Mouse (Mus musculus): ENCODE data around the gene Ccl6.
A peak's percentile ranks its signal among the peaks of the same experiment; 100 is the strongest.

The Ccl6 gene

DNA sequence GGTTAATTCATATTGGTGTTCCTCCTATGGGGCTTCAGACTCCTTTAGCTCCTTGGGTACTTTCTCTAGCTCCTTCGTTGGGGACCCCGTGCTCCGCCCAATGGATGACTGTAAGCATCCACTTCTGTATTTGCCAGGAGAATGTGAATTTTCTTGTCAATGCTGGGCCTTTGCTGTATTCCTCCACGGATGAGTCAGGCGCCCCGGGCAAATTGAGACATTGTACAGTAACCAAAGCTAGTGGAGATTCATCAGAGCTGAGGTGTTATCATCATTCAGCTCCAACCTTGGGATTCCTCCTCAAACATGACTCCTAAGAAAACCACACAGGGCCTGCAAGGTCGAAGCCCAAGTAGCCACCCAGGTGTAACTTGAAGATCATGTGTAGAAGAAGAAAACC is 4.9 kb upstream of the Ccl6 start:
- DNase-seq (ENCODE audit: low spot score in 2 of 2), result no peak

DNA sequence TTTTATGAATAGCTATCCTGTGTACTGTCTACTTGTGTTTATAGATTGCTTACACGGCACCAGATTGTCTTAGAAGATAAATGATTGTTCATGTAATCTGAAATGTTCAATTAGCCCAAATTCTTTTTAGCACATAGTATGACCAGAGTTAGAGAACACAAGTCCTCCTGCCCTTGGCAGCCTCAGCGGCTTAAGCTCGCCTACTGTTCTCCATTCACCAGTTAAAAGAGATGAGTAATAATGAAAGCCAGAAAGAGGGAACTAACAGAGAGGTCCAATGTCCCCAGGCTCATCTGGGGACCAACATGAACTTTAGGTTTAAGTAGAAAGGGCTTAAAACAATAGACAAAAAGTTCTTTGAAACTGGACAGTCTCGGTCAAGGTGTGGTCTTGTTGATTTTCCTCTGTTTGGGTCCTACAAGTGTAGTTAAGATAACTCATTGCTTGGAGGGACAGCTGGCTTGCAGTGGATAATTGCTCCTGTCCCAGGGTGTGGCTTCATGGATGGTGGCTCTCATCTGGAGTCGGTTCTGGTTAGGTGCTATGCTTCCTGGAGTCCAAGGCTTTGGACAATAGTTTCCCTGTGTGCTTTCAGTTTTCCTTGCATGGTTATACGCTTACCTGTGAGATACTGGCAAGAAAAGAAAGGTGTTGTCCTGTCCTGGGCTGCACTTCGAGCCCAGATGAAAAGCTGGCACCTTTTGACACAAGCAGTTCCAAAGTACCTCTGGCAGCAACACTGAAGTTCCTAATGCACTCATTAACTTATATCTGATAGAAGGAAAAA is 3.0 kb upstream of the Ccl6 start:
- no peak for DNase-seq (ENCODE audit: low spot score in 2 of 2)

DNA sequence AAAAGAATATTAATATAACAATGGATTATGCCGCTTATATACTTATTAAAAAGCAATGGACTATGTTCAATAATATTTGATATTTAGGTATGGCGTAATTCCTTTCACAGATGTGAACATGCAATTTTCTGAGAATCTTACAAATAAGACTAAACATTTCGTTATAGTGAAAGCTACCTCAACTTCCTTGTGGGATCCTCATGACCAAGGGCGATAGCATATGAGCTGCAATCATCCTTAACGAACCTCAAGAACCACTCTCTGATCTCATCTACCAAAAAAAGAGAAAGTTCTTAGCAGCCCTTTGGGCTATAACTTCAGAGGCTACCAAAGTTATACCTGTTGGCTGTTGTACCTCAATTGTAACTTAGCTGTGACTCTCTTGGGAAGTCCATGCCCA is 566 bp upstream of the Ccl6 start:
- no peak for DNase-seq (ENCODE audit: low spot score in 2 of 2)

DNA sequence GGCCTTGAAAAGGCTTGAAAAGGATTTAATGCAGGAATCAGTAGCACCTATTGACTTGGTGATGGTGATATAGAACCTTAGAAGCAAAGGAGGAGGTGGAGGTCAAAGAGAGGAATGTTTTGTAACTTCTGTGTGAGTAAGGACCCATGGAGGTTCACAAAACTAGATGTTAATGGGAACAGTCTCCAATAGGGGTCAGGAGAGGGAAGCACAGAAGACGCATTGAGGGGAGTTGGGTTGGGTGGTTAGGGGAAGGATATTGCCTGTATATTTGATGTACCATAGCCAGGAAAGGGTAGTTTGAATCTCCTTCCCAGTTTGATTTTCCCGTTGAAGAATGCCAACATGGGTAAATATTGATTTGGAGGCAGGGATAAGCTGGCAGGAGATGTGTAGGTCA is 8.7 kb downstream of the Ccl6 start:
- no peak for DNase-seq (ENCODE audit: low spot score in 2 of 2)

DNA sequence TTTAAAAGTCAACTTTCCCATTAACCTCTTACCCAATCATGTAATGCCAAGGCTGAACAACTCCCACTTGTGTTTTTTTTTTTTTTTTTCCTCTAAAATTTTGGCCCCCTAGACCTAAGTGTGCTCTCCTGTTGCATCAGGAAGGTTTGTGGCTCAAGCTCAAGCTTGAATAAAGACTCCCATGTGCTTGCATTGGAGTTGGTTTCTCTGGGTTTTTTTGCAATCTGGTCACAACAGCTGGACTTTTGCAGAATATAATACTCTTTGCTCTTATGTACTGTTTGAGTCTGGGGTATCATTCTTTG is 9.5 kb downstream of the Ccl6 start:
- DNase-seq (ENCODE audit: low spot score in 2 of 2), result no peak

DNA sequence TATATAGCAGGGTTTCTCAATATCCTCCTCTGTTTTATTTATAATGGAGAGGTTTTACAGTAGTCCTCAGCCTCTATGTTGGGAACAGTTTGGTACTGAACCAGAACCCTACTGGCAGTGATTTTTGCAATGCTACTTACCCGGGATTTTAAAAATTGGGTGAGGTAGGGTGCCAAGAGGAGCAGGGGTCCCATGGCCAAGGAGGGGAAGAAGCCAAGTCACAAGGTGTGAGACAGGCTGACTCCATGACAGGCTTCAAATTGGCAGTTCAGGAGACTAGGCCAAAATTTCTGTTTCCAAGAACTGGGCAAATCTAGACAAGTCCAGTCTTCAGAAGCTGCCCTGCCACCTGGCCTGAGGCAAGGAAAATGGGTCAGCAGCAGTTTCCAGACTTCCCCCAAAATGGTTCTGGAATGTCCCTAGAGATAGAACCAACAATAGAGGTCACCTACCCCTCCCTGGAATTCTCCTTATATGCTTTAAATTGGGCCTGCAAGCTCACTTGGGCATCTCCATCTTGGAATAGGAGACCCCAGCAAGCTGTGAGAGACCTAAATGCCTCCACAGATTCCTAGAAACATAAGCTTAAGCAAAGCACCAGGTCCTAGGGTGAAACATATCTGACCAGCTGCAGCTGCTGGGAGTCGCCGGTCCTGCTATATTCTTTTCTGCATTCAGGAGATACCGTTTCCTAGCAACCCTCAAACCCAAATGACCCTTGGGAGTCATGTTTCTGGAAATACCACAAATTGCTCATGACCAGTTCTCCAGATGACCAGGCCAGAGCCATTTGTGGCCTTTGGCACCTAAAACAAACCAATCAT is 10.0 kb downstream of the Ccl6 start:
- no peak for DNase-seq (ENCODE audit: low spot score in 2 of 2)

DNA sequence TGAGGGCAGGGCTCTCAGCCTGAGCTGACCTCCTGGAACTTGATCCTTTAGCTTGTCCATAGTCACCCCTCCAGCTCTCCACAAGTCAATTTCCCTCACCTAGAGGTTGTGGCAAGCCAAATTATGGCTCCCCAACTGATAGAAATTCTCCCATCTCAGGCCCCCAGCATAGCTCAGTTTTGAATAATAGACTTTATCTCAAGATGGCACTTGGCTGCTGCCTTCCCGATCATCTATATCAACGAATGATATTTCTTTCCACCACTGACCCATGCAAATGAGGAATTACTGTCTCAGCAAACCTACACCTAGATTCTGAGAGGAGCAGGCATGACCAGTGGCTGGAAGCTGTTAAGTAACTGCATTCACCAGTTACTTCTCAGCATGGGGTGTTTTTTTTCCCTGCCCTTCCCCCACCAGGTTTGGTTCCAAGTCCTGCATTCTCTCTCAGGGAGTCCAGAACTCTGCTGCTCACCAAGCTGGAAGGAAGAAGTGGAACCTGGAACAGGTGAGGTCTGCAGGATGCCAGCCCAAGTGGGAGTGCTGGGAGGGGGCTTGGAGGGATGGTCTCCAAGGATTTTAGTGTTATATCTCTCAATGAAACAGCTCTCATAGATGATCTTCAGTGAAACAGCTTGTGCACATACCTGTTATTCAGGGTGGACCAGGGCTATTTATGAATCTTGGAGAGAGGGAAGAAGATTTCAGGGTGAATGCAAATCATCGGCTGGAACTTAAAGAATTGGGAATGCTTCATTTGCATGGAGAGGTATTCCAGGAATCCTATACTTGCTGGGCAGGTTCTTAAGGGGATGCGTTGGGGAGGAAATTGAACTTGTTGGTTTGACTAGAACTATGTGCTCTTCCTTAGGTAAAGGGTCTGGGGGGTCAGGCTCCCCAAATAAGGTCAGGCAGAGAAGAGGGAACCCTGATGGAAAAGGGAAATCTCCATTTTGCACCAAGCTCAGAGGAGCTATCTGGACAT is 11.0 kb downstream of the Ccl6 start:
- DNase-seq (ENCODE audit: low spot score in 2 of 2), result no peak

DNA sequence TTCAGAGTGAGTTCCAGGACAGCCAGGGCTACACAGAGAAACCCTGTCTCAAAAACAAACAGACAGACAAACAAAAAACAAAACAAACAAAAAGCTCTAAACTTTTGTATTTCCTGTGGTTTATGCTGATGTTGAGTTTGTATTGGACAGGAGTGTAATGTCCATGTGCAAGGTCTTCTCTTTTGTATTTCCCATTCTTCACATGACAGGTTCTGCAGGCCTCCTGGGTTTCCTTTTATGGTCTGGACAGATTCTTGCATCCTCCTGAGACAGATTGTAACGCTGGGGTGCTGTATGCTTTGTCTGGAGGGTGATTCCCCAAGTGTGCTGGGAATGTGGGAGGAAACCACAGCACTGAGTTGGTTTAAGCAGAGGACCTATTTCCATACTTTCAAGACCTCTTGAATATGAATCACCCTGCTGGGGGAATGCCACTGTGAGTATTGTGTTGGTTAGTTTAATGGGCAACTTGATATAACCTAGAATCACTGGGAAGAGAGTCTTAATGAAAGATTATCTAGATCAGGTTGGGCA is 12.1 kb downstream of the Ccl6 start:
- no peak for DNase-seq (ENCODE audit: low spot score in 2 of 2)

DNA sequence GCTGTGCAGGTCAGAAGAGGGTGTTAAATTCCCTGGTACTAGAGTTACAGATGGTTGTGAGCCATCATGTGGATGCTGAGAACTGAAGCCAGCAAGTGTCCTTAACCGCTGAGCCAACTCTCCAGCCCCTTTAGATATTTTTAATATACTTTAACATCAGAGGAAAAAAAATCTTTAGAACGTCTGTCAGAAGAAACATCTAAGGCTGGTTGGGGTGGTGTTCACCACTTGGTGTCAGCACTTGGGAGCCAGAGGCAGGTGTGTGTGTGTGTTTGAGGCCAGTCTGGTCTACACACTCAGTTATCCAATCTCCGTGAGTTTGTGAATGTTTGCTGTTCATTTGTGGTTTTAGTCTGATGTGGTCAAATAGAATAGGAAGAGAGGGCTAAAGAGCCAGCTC is 13.9 kb downstream of the Ccl6 start:
- no peak for DNase-seq (ENCODE audit: low spot score in 2 of 2)

DNA sequence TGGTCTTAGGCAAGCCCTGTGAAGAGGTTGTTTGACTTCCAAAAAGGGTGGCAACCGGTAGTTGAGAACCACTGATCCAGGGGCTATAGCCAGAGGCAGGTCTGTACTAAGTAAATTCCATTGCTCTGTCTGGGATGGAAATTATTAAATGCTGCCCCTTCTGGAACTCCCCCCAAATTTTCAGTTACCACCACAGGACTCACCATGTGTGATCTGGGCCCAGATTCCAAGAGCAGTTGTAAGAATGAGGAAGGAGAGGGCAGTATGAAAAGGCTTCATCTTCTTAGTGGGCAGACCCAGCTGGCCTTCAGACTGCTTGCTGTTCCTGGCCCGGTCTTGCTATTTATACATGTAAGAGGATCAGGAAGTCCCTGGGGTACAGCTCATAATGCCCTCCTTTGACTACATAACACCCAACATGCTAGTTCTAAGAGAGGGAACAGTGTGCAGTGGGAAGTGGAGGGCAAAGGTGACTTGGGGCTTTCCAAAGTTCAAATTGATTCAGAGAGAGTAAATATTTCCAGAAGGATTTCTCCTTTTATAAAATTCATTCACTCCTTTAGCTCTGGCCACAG is 14.6 kb downstream of the Ccl6 start, which contains the start of gene Ccl9:
Gene Ccl9 (minus strand): TSS at position 451 of the 575 bp plus-strand sequence.
- DNase-seq (ENCODE audit: low spot score in 2 of 2), result no peak

DNA sequence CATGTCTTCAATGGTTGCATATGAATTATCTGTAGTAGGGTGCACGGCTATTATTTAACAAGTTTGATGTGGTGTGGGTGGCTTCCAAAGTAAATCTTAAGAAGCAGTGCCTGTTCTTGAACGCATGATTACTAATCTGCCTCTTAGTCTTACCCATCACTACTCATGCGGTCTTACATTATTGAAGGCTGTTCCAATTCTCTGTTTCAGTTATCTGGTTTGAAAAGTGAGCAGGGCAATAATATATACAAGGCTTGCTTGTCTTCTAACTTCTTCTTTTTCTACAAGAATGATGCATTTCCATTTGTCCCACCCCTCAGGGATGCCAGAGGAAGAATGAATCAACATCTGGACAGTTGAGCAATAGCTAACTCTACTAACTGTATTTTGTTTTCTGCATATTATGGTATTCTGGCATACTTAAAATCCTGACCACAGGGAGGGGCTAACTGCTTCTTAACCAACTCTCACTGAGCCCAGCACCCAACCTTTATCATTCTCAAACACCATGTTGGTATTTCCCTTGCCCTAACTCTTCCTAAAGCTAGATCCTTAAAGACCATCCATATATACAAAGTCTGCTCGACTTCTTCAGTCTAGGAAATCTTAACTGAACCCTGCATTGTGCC is 15.8 kb downstream of the Ccl6 start:
- DNase-seq (ENCODE audit: low spot score in 2 of 2), result no peak

DNA sequence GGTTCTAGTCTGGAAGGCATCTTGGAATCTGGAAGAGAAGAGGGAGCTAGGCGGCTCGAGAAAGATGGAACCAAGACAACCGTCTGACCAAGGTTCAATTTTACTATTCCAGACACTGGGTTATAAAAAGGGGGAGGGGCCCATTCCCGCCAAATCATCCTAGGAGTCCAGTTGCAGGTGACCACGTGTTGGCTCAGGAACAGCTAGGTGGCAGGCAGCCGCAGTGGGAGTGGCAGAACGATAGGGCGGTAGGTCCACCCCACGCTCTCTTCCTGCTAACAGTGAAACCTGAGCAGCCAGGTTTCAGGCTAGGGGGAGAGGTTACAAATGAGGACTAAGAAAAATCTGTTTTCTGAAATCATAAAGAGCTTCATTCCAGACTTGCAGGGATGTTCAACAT is 20.1 kb downstream of the Ccl6 start:
- no peak for DNase-seq (ENCODE audit: low spot score in 2 of 2)

DNA sequence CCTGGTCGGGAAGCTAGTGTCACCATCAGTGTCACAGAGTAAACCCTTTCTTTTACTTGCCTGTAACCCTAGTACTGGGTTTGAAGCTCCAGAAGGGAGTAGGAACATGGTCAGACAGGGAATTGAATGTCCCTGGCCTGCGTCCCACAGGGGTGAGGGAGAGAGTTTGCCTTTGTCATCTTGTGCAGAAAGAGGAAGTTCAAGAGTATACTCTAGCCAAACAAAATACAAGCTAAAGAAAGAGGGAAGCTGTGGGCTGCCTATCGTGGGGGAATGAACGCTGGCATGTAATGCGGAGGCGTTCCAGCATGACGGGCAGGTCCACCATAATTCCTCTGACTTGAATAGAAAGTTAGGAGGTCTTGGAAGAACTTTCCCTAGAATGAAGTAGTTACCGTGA is 20.7 kb downstream of the Ccl6 start:
- DNase-seq (ENCODE audit: low spot score in 2 of 2), result peak in 1 of 2 experiments; percentile 29

DNA sequence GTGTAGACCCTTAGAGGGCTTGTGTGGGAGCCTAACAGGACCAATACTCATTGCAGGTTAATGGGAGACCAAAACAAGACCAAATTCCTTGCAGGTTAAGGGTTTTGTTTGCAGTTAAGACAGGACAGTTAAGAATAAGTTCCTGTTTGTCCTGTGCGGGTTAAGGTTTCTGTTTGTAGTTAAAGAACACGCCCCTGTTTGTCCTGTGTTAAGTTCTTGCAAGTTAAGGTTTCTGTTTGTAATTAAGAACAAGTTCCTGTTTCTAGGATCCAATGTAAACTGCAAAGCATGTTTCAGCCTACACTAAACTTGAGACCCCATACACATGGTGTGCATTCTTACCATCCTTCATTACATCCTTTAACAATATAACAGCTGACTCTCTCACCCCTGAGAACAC is 22.7 kb downstream of the Ccl6 start:
- DNase-seq (ENCODE audit: low spot score in 2 of 2), result no peak

DNA sequence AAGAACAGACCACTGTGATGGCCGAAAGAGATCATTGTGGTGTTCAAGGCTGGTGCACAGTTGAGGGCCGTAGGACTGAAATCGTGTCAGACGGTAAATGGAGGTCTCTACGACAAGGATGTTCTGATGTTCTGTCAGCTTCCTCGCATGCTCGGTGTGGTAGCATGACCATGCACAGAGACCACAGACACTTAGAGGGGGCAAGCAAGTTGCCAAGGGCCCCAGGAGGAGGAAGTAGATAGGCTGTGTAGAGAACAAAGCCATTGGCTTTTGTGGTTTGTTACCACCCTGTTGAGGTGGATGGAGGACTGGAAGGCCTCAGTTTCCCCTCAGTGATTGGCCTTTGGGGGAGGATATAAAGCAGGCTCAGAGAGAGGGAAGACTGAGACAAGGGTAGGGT is 23.6 kb downstream of the Ccl6 start:
- no peak for DNase-seq (ENCODE audit: low spot score in 2 of 2)

DNA sequence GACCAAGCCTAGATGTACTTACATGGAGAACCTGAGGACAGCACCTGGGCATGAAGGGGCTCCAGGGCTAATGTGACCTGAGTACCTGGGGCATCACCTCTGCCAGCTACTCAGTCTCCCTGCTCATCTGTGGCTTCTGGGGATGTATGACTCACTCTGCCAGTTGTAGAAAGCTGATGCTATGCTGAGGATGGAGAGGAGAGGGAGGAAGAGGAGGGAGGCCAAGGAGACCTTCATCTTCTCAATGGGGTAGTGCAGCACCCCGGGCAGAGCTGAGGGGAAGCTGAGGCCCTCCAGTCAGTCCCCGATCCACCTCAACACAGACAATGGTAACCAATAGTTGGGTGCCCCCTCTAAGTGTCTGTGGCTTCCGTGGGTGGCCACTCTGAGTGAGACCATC is 24.1 kb downstream of the Ccl6 start:
- DNase-seq (ENCODE audit: low spot score in 2 of 2), result no peak

DNA sequence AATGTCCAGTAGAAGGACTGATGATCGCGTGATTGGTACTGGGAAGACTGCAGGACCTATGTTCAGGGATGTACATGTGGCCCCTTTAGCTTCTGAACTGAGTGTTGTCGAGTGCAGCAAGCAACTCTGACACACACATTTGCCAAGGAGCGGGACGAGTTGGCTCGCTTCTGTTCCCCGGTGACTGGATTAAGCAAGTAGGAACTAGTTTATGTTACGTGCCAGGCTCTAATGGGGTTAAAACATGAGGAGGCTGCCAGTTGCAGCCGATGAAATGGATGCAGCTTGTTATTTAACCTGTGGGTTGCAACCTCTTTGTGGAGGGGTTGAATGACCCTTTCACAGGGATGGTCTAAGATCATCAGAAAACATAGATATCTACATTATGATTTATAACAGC is 24.8 kb downstream of the Ccl6 start:
- no peak for DNase-seq (ENCODE audit: low spot score in 2 of 2)

DNA sequence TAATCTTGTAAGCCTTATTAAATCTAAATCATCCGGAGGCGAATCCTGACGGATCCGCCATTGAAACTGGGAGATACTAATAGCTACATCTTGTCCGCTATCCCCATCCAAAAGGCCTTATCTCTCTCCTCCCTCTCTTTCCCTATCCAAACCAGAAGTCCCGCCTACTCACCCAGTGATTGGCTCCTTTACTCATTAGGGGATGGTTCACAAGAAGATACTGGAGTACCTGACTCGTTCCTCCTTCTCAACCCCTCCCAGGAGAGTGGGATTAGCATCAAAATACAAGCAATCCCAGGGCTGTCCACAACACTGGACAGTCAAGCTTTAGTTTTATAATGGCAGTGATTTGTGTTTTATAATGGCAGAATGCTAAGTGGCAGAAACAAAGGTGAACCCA is 25.6 kb downstream of the Ccl6 start:
- DNase-seq (ENCODE audit: low spot score in 2 of 2), result no peak

DNA sequence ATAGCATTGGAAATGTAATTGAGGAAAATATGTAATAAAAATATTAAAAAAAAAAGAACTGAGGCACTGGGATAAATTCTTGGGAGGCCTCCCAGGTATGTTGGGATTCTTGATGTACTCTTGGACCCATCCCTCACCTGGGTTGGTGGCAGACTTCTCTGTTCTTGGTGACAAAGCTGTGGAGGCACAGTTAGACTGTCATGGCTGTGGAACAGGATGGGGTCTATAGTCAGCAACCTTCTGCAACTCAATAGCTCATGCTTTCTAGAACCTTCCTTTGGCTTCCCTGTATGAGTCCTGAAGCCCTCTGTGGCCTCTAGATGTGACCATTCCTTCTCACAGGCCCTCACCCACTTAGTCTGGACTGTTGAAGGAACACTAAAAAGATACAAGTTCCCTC is 26.3 kb downstream of the Ccl6 start:
- DNase-seq (ENCODE audit: low spot score in 2 of 2), result no peak

DNA sequence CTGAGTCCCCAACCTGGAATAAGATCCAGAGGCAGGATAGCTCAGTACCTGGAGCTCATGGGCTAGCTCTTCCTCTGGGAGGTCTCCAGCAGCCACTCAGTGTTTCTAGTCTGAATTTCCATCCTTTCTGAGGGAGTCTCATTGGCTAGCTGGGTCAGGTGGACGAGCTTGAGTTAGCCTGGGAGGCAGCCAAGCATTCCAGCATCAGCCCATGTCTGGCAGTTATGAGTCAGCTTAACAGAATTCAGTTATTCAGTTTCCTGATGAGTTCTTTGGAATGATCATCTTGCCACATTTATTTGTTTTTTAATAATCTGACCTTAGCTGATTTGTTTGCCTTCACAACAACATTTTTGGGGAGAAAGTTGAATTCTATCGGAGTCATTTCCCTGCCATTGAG is 29.1 kb downstream of the Ccl6 start:
- DNase-seq (ENCODE audit: low spot score in 2 of 2), result no peak

DNA sequence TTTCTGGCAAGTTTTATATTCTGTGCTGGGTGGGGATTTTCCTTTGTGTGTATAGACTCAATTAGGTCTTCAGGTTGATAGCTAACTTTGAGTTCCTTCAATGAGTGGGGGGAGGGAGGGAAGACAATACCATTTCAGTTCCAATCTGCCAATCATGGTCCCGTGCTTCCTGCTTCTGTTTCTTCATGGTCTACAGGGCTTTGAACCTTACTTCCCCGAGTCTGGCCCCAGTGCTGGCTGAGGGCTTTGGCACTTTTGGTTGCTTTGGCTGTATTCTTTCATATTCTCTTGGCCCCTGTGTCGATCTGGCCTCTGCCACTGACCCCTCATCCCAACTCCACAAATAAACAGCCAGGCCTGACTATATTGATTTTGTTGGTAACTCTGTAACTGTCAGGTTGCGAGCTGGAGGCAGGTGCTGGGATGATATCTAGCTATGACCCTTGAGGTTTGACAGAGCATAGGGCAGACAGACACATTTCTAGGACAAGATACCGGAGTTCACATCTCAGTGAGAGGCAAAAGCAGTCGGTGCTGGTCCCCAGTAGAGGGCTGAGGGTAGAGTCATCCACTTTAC is 30.5 kb downstream of the Ccl6 start:
- no peak for DNase-seq (ENCODE audit: low spot score in 2 of 2)
